Mouse (Mus musculus): ENCODE measurements around the gene Dexi.

The Dexi gene

GRCm38 (mm10) chr16:10454583-10454974 is 88.3 kb downstream of the Dexi start:
- DNase-seq (ENCODE audit: low read depth, low spot score) = no peak

DNA sequence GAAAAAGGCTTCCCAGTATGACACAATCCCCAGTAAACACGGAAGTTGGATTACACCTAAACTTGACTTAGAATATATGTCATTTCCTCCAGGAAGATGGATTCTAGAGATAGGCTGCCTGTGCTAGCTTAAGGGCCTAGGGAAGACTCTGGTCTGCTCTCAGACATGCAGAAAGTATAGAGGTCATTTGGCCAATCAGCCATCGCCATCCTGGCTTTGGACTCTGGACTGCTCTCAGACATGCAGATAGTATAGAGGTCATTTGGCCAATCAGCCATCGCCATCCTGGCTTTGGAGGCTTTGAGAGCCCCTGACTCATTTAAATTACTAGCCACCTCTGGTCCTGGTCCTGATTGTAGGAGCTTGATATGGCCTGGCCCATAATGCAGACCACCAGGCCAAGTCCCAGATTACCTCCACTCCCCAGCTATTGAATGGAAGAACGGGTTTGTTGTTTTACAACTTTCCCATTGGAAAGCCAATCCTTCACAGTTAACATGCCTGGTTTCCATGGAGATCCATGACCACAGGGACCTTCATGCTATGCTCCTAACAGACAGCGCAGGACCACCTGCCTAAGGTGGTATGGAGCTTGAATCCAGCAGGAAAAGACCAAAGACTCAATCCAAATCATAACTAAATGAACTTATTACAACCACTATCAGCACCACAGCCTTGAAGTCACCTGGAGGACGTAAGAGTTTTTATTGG is 88.8 kb downstream of the Dexi start:
- no peak for DNase-seq (ENCODE audit: low read depth, low spot score)
